ENCODE assay signal across 17 mouse cellular contexts in genomic region chr5:146288048-146288501, GRCm38 (mm10). TPM values are rescaled to one million over a fixed set of nuclear protein-coding genes. Genes with fewer than 3 reads are reported as not detected.
DNase-seq lines count a peak whose midpoint lies in the region; ATAC-seq and TF ChIP-seq lines count a peak whose summit lies in the region.
"Had no signal": no experiment of that assay in that cellular context is flagged by ENCODE, and none has a peak within 500 bp of the region (broad histone marks: within the 10 kb centered on the region; RNA-seq: fewer than 3 reads in every experiment).

No protein-coding gene starts in this region.

- TF ChIP-seq CTCF in forebrain, postnatal 0 days (IDR thresholded peaks at IDR 0.05; ENCODE audit: low read depth) = no peak
- no peak for TF ChIP-seq CTCF in intestine, postnatal 0 days (IDR thresholded peaks at IDR 0.05; ENCODE audit: low read depth)

- 73% methylated on average over 13 of the region's 13 CpGs for WGBS in forebrain, postnatal 0 days
- WGBS in forebrain, embryonic 14.5 days = 82% methylated on average over 13 of the region's 13 CpGs
- 81% methylated on average over 13 of the region's 13 CpGs for WGBS in intestine, postnatal 0 days
- 82% methylated on average over 13 of the region's 13 CpGs for WGBS in intestine, embryonic 15.5 days

- peak; percentile 27 for ATAC-seq in forebrain, postnatal 0 days
- ATAC-seq in forebrain, embryonic 14.5 days = no peak
- ATAC-seq in intestine, postnatal 0 days = no peak
- ATAC-seq in intestine, embryonic 15.5 days = no peak
- ATAC-seq: forebrain, embryonic 16.5 days; midbrain, embryonic 15.5 days had no signal

- H3K9ac ChIP-seq in forebrain, postnatal 0 days = no peak overlapping the region
- no peak overlapping the region for H3K9ac ChIP-seq in forebrain, embryonic 14.5 days (ENCODE audit: low read length)
- H3K9ac ChIP-seq in intestine, postnatal 0 days (ENCODE audit: low read depth, low read length) = no peak overlapping the region
- H3K9ac ChIP-seq in intestine, embryonic 15.5 days = no peak overlapping the region
- H3K9ac ChIP-seq: embryonic facial prominence, embryonic 13.5 days; midbrain, embryonic 15.5 days; neural tube, embryonic 13.5 days had no signal

- H3K9me3 ChIP-seq in forebrain, postnatal 0 days (ENCODE audit: low read length) = no peaks in the 10 kb centered on the region
- H3K9me3 ChIP-seq in forebrain, embryonic 14.5 days (replicated peaks; ENCODE audit: control insufficient read depth, low read length) = no peaks in the 10 kb centered on the region
- H3K9me3 ChIP-seq in intestine, postnatal 0 days (ENCODE audit: control insufficient read depth) = no peaks in the 10 kb centered on the region
- no peaks in the 10 kb centered on the region for H3K9me3 ChIP-seq in intestine, embryonic 15.5 days
- H3K9me3 ChIP-seq: embryonic facial prominence, embryonic 13.5 days; G1E; hindbrain, embryonic 10.5 days; midbrain, embryonic 15.5 days; neural tube, embryonic 13.5 days had no signal

- H3K27ac ChIP-seq in forebrain, postnatal 0 days (ENCODE audit: low read depth, low read length) = no peak overlapping the region
- H3K27ac ChIP-seq in forebrain, embryonic 14.5 days (ENCODE audit: low read depth, low read length) = no peak overlapping the region
- 0 out of 2 replicates have a peak overlapping the region, but pooled peaks have one; percentile 41 for H3K27ac ChIP-seq in intestine, postnatal 0 days (ENCODE audit: low read depth, low read length)
- H3K27ac ChIP-seq in intestine, embryonic 15.5 days = no peak overlapping the region
- H3K27ac ChIP-seq: embryonic facial prominence, embryonic 13.5 days; hindbrain, embryonic 10.5 days; midbrain, embryonic 15.5 days; neural tube, embryonic 13.5 days had no signal

- DNase-seq in forebrain, postnatal 0 days = no peak
- DNase-seq in forebrain, embryonic 14.5 days (ENCODE audit: low spot score) = no peak
- DNase-seq in brain, adult 2 months (ENCODE audit: low read depth, low spot score) = peak; percentile 79
- peak; percentile 57 for DNase-seq in layer of hippocampus, adult 9-11 months
- no peak for DNase-seq in thymus, postnatal 14 days
- no peak for DNase-seq in ovary, postnatal 36 days (ENCODE audit: low spot score)
- DNase-seq: kidney, adult 2 months; lung, adult 2 months; thymus, adult 2 months had no signal

- no peak overlapping the region for H3K4me3 ChIP-seq in forebrain, postnatal 0 days (ENCODE audit: low read depth, low read length)
- H3K4me3 ChIP-seq in forebrain, embryonic 14.5 days (ENCODE audit: low read depth, low read length) = no peak overlapping the region
- H3K4me3 ChIP-seq in intestine, postnatal 0 days (ENCODE audit: low read depth, low read length) = no peak overlapping the region
- no peak overlapping the region for H3K4me3 ChIP-seq in intestine, embryonic 15.5 days (replicated peaks)
- H3K4me3 ChIP-seq: embryonic facial prominence, embryonic 13.5 days; hindbrain, embryonic 10.5 days; midbrain, embryonic 15.5 days; neural tube, embryonic 13.5 days had no signal

- H3K36me3 ChIP-seq in forebrain, postnatal 0 days (ENCODE audit: insufficient read depth) = peaks cover 30% of the 10 kb centered on the region
- peaks cover 51% of the 10 kb centered on the region for H3K36me3 ChIP-seq in forebrain, embryonic 14.5 days (ENCODE audit: control insufficient read depth, insufficient read depth, low read length)
- peaks cover 47% of the 10 kb centered on the region for H3K36me3 ChIP-seq in intestine, postnatal 0 days (ENCODE audit: control insufficient read depth, insufficient read depth)
- H3K36me3 ChIP-seq in intestine, embryonic 15.5 days = peaks cover 3% of the 10 kb centered on the region

- H3K4me1 ChIP-seq in forebrain, postnatal 0 days (ENCODE audit: insufficient read depth) = no peaks in the 10 kb centered on the region
- H3K4me1 ChIP-seq in forebrain, embryonic 14.5 days (ENCODE audit: control insufficient read depth, insufficient read depth, low read length) = no peaks in the 10 kb centered on the region
- H3K4me1 ChIP-seq in intestine, postnatal 0 days (replicated peaks; ENCODE audit: control insufficient read depth, insufficient read depth, low read length) = no peaks in the 10 kb centered on the region
- no peaks in the 10 kb centered on the region for H3K4me1 ChIP-seq in intestine, embryonic 15.5 days (replicated peaks)
- H3K4me1 ChIP-seq: embryonic facial prominence, embryonic 13.5 days; hindbrain, embryonic 10.5 days; midbrain, embryonic 15.5 days; neural tube, embryonic 13.5 days had no signal

- no peak overlapping the region for H3K4me2 ChIP-seq in forebrain, postnatal 0 days (ENCODE audit: low read depth)
- H3K4me2 ChIP-seq in forebrain, embryonic 14.5 days (ENCODE audit: low read length) = no peak overlapping the region
- no peak overlapping the region for H3K4me2 ChIP-seq in intestine, postnatal 0 days (replicated peaks; ENCODE audit: low read depth)
- H3K4me2 ChIP-seq in intestine, embryonic 15.5 days (replicated peaks) = no peak overlapping the region
- H3K4me2 ChIP-seq: embryonic facial prominence, embryonic 13.5 days; midbrain, embryonic 15.5 days; neural tube, embryonic 13.5 days had no signal

- no peaks in the 10 kb centered on the region for H3K27me3 ChIP-seq in forebrain, postnatal 0 days (ENCODE audit: insufficient read depth, low read length)
- no peaks in the 10 kb centered on the region for H3K27me3 ChIP-seq in forebrain, embryonic 14.5 days (replicated peaks; ENCODE audit: control insufficient read depth, insufficient read depth, low read length)
- H3K27me3 ChIP-seq in intestine, postnatal 0 days (replicated peaks; ENCODE audit: control insufficient read depth, insufficient read depth, low read length) = no peaks in the 10 kb centered on the region
- no peaks in the 10 kb centered on the region for H3K27me3 ChIP-seq in intestine, embryonic 15.5 days (replicated peaks)
- H3K27me3 ChIP-seq: embryonic facial prominence, embryonic 13.5 days; midbrain, embryonic 15.5 days; neural tube, embryonic 13.5 days had no signal

RNA-seq across cellular contexts. Expression of gene Cdk8, which starts 57.0 kb away (rescaled TPM):
- 44.6 and 48.8 TPM in 2 replicates for total RNA-seq in forebrain, postnatal 0 days (2014; rRNA removed)
- 9.7 and 13.1 TPM in 2 replicates for polyA plus RNA-seq in forebrain, postnatal 0 days (2015; fragmentation: Nextera tagmentation; extraction: Ambion mirVana)
- 15.9 and 18.9 TPM in 2 replicates for polyA plus RNA-seq in forebrain, embryonic 14.5 days (2014; fragmentation: Nextera tagmentation; extraction: Ambion mirVana)
- 24.6 and 27.3 TPM in 2 replicates for polyA plus RNA-seq in intestine, postnatal 0 days (2015; fragmentation: Nextera tagmentation; extraction: Ambion mirVana)
- 19.6 and 20.3 TPM in 2 replicates for polyA plus RNA-seq in intestine, embryonic 15.5 days (2015; fragmentation: Nextera tagmentation; extraction: Ambion mirVana)

Comparison
In these comparisons a context has a peak if more than half of its experiments do, and no peak if none do; other contexts are left out.
1. DNase-seq: peak in brain, adult 2 months (single experiment) and layer of hippocampus, adult 9-11 months (single experiment); none in forebrain, postnatal 0 days (single experiment), forebrain, embryonic 14.5 days (single experiment), thymus, postnatal 14 days (single experiment) and ovary, postnatal 36 days (single experiment).